Mouse (Mus musculus): ENCODE measurements around the gene Usp38.
A peak's percentile ranks its signal among the peaks of the same experiment; 100 is the strongest.
"Not testable (repeated sequence)": the region's sequence is repeated elsewhere in the genome, so short reads cannot be mapped to it uniquely, and the experiment has no call there.

The Usp38 gene

GRCm38 (mm10) chr8:81014789-81015699, at the start of gene Usp38:
TSS of gene Usp38 (minus strand) at chr8:81014928.
- DNase-seq (ENCODE audit: low spot score in 2 of 2) = peak; percentile 97 to 99

DNA sequence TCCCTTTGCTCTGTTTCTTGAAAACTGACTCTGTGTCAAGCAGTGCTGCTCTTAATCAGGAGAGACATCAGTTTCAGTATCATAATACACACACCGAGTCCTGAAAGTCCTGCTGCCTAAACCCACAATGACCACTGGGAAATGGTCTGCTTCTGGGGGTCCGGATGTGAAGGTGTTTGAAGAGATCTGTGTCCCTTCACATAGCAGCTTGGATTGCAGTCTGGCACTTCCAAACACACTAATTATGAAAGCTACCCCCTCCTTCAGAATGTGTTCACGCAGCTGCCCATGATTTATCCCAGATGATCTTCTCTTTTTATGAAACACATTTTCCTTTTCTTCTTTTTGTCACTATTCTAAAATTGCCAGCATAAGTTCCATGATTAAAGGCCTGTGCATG, 47.8 kb upstream of the Usp38 start:
- no peak for DNase-seq (ENCODE audit: low spot score in 2 of 2)

DNA sequence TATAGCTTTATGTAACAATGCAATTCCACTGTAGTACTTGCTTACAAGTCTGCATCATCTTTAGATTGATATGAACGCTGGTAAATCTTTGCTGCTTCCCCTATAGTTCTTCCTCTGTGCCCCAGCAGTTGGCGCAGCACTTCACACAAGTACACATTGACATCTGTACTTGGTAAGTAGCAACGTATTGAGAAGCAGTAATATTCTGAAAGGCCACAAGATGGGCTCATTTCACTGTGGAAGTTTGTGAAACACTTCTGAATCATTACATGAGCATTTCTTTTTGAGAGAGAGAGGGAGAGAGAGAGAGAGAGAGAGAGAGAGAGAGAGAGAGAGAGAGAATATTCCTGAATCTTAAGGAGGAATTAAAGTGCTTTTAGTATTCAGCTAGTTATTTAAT, 47.2 kb upstream of the Usp38 start:
- peak in 1 of 2 experiments; percentile 55 for DNase-seq (ENCODE audit: low spot score in 2 of 2)

DNA sequence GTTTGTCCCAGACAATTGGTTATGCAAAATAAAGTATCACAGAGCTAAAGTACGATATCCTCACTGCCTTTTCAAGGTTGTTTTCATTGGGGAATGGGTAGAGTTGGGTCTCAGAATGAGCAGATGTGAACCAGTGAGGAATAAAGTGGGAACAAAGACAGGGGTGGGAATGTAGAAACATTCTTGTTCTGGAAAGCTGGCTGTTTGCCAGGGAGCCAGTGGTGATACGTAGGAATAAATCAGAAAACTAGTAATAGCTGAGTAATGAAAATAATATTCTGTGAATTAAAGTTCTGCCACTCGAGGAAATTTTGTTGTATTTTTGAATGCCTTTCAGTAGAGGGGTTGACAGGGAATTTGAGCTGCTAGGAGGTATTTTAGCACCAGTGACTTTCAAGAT, 29.5 kb upstream of the Usp38 start:
- DNase-seq (ENCODE audit: low spot score in 2 of 2) = no peak

DNA sequence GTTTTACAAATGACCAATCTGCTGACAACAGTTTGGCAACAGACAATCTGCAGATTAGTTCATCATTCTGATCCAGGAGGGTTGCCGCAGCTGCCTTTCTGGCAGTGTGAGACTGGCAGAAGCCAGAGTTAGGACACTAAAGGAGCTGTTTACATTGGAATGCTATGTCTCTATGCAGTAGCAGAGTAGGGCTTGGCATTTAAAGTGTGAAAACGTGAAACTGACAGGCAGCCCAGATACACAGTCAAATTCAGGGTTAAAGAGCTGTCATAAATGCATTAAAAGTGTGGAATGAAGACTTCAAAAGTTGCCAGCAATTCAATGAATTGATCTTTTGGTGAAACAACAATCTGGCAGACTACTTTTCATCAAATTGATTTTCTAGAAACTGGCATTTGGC, 13.3 kb upstream of the Usp38 start:
- no peak for DNase-seq (ENCODE audit: low spot score in 2 of 2)

GRCm38 (mm10) chr8:81017548-81017947, 2.8 kb upstream of the Usp38 start:
- not testable (repeated sequence) for DNase-seq (ENCODE audit: low spot score in 2 of 2)

DNA sequence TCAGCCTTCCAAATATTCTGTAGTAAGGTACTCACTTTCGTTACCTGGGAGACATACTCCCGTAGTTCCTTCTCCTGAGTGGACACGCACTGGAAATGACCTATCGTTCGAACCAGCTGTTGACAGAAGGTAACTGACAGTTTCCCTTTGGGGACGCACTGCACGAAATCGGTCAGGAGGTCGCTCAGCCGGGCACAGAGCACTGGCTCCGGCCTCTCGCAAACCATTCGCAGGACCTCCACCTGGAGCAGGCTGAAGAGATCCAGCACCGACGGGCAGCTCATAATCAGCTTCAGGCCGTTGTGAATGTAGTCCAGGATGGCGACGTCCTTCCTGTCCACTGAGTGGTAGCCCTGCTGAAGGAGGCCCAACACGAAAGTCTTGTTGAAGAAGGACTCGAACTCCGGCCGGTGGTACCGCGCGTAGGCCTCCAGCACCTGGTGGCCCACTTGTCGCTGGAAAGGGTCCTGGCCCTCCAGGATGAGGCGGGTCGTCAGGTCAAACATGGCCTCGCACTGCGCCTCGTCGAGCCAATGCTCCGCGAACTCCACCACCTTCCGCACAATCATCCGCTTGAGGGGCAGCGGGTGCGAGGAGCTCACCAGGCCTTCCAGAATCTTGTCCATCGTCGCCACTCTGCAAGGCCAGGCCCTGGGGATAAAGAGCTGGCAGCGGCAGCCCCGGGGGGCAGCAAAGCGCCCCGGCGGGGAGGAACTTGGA, 757 bp downstream of the Usp38 start:
- peak in 1 of 2 experiments; percentile 16 for DNase-seq (ENCODE audit: low spot score in 2 of 2)

DNA sequence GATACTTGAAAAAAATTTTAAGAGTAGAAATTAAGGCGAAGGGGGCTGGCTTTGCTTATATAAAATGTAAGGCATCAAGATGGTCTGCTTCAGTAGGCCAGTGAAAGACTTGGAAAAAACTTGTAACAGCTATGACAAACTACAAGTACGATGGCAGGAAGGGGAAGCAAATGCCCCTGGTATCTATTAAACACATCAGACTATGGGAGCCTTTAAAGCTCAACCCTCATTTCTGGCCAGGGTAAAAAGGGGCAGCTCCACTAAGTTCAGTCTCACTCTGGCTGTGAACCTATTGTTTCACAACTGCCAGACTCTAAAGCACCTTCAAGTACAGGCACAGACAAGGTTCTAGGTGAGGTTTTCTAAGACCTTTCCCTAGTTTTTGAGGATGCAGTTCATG, 2.0 kb downstream of the Usp38 start:
- DNase-seq (ENCODE audit: low spot score in 2 of 2) = no peak

DNA sequence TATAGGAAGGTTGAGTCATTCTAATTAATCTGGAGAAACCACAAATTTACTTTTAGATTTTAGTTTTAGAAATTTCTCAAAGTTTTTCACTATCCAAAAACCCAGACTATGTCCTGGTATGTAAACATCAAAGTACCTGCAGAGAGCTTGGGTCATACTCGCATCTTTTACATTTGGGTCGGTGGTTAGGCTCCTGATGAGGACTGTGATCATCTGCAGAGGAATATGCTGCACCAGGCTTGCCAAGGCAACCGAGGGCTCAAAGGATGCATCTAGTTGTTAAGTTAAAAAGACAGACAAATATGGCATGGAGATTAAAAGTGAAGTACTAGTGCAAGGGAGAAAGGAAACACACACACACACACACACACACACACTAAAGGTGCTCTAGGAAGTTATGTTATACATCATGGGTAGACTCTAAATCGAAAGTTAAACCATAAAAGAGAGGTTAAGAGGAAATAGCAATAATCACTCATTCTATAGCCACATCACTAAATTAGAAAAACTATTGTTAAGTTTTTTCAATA, 2.6 kb downstream of the Usp38 start:
- DNase-seq (ENCODE audit: low spot score in 2 of 2) = no peak

DNA sequence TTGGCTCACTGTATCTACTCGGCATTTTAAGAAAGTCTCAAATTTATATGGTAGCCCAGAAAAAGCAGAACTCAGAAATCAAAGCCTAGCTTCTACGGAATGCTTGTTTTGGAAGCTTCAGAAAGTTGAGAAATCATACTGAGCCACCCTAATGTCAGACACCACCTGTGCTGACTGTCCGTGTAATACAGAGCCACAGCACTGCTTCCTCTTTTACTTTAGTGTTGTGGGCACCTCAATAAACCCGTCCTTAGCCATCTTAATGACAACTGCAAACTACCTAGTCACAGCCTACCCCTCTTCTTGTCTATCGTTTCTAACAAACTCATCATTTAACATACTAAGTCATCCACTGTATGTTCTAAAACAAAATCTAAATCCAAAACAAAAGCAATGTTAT, 4.3 kb downstream of the Usp38 start:
- no peak for DNase-seq (ENCODE audit: low spot score in 2 of 2)

GRCm38 (mm10) chr8:81005114-81005513, 9.6 kb downstream of the Usp38 start:
- DNase-seq (ENCODE audit: low spot score in 2 of 2) = no peak

DNA sequence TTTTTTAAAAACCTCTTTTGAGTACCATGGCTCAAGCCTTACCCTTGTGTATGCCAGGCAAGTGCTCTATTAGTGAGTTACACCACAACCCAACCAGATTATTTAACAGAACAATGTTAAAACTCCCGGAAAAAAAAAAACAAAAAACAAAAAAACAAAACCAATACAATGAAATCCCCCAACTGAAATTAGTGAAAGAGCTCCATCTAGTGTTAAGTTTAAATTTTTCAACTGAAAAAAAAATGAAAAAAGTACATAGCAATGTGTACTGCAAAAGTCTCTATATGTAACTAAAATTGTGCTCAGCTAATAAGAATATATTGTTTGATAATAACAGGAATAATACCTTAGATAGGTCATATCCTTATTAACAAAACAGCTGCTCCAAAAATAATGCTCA, 18.1 kb downstream of the Usp38 start:
- no peak for DNase-seq (ENCODE audit: low spot score in 2 of 2)

DNA sequence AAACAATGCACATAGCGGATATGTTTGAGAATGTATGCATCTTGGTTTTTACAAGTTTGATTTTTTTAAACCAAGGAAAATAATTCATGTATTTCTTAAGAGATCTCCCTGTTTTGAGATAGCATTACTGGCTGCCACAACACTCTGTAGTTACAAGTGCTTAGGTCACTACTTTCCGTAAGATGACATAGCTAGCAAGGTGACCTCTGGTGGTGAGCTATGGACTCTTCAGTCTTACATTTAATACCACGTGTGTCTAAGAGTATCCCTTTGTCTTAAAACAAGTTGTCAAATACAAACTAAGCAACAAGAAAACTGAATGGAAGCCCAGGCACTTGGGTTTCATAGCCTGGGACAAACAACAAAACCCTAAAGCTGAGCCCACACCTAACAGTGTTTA, 22.8 kb downstream of the Usp38 start:
- DNase-seq (ENCODE audit: low spot score in 2 of 2) = no peak

- DNase-seq (ENCODE audit: low spot score in 2 of 2) = peak in 1 of 2 experiments; percentile 6
Measured at GRCm38 (mm10) chr8:80982829-80983228, 31.9 kb downstream of the Usp38 start.

- no peak for DNase-seq (ENCODE audit: low spot score in 2 of 2)
Measured at GRCm38 (mm10) chr8:80981696-80982095, 33.0 kb downstream of the Usp38 start.

- no peak for DNase-seq (ENCODE audit: low spot score in 2 of 2)
Measured at GRCm38 (mm10) chr8:80980063-80980462, 34.7 kb downstream of the Usp38 start.

DNA sequence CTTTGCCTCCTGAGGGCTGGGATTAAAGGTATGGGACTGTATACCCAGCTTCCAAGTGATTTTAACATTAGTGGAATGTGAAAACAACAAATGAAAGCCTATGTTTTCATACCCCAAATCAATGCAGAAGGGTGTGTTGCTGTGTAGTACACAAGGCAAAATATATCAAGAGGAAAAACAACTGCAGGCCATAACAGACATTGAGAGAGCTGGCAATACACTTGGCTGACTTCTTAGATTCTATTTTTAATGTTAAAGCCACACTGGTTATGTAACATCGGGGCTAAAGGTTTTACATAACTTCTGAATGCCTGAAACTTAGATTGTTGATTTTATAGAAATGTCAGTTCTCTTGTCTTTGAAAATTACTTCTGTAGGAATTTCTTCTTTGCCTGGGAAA, 37.5 kb downstream of the Usp38 start:
- no peak for DNase-seq (ENCODE audit: low spot score in 2 of 2)

- DNase-seq (ENCODE audit: low spot score in 2 of 2) = no peak
Measured at GRCm38 (mm10) chr8:80971150-80971549, 43.6 kb downstream of the Usp38 start.

DNA sequence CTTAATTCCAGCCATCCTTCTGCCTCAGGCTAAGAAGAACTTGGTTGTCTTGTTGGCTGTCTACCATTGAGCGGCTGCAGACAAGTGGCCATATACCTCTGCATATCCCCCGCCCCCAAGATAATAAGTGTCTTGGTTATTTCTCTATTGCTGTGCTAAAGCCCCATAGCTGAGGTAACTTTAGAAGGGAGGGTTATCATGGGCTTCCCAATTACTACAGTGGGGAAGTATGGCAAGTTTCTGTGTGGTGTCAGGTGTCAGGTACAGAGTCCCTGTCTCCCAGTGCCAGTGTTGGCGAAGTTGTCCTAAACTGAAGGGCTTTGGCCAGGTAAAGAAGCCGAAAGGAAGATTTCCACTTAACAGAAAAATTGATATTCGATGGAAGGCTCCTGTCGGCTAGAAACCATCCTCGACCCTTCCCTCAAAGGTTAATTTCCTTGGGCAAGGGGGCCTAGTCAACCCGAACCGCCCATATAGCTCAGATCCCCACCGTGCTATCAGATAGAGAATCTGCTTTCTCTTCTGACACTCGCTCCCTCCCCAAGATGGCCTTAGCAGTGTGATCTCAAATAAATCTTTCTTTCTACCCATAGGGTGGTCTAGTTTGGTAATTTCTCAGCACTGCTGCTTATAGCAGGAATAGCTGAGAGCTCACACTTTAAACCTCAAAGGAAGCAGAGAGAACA, 44.6 kb downstream of the Usp38 start:
- no peak for DNase-seq (ENCODE audit: low spot score in 2 of 2)

DNA sequence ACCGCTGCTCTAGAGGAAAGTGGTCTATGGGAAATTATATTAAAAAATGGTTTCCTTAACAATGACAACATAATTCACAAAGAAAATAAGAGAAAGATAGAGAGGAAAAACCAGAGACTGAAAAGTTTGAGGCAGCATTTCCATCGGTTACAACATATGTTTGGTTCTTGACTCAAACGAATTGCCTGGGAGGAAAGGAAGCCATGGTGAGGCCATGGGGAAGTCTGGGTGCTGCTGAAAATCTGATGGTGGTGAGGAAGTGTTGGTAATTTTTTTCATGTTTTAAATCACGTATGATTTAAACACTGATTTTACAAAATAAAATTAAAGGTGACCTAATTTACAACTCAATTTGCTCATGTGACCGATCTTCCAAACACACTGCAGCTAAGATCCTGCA, 45.3 kb downstream of the Usp38 start:
- no peak for DNase-seq (ENCODE audit: low spot score in 2 of 2)

DNA sequence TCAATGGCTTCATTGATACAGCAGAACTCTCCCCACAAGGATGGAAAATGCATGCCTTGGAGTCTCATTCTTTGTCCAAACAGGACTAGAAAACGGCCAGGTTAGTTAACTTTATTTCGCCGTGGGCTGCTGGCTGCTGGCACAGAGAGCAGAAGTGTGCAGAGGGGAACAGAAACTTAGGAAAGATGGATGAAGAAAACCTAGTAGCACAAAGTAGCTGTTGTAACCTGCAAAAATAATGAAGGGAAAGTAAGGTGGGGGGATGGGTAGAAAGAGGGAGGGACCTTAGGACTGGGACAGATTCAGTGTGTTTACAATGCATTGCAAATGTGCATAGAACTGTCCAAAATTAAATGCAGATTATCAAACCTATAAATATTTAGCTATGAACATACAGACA, 51.6 kb downstream of the Usp38 start:
- DNase-seq (ENCODE audit: low spot score in 2 of 2) = no peak

GRCm38 (mm10) chr8:80962592-80962983, 52.1 kb downstream of the Usp38 start:
- no peak for DNase-seq (ENCODE audit: low spot score in 2 of 2)
